Mouse (Mus musculus) heart, adult 11 months (tissue): Measurements from ENCODE around the gene Usp25.

ENCODE experiments used
- DNase-seq: peaks from one replicate; pipeline ENCODE4 v3.0.0; 2022

Usp25 gene

DNA sequence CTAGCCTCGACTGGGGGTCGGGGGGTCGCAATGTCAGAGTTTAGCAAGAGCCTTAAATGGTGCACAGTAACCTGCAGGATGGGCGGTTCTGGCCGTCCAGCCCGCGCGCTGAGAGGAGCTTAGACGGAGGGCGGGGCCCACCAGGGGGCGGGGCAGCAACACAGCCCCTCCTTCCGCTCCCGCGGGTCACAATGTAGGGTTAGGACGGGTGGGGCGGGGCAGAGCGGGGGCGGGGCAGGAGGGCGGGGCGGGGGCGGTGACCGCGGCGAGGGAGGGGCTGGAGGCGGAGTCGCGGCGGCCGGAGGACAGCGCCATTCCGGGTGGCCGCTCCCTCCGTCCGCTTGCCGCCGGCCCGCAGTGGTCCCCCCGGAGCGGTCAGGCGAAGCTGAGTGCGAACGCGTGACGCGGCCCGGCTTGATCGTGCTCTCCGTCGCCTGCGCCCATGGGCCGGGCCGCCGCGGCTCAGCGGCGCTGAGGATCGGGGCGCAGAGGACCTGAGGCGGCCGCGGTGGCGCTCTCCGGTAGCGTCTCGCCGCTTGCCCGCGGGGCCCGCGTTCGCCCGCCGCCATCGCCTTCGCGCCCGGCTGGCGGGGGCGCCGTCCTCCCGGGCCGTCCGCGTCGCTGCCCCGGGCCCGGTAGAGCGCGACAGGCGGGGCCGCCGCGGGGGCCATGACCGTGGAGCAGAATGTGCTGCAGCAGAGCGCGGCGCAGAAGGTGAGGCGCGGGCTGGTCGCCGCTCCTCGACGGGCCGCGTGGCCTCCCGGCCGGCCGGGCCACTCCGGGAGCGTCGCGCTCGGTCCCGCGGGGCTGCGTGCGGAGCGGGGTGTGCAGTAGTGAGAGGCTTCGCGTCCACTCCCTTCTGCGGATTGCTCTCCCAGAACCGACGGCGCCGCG, at the start of gene Usp25:
Gene Usp25 (plus strand): TSS at position 280 of the 894 bp plus-strand sequence.
- peak; percentile 99 for DNase-seq

DNA sequence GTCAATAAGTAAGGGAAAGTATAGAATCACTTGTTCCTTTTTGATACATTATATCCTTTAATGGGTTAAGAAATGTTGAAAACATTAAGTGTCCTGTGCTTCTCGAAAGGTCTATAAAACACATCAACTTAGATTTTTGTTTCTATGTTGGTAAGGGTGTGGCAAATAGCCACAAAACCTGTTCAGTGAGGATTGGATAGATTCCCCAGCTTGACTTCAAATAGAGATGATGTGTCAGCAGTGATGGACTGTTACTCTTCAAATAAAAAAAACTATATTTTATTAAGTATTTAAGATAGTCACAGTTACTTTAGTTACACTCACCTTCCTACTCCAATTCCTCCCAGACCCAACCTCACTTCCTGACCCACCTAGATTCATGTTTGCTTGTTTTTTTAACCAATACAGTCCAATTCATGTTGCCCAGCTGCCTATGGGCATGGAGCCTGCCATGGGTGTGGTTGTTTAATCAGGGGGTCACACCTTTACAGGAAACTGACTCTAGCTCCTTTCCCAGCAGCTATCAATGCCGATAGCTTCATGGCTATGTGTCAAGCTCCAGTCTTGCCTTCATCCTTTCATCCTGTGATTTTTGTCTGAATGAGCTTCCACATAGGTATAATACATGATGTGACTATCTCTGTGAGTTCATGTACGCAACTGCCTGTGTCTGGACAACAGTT, 45.8 kb upstream of the Usp25 start:
- no peak for DNase-seq

DNA sequence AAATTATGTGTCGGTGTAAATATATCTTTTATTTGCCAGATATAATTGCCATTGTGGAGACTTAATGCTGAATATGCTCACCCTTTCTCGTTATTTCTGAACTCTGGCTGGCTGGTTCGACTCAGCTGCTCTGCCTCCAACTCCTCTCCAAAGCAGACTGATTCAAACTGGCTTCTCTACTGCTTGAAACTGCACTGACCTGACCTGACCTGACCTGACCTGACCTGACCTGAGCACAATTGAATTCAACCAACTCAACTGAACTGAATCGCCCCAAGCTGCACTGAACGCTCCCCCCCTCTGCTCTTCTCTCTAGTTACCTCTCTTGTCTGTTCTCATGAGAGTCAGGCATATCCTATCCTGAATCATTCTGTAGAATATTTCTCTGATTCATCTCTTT, 42.3 kb upstream of the Usp25 start:
- no peak for DNase-seq

DNA sequence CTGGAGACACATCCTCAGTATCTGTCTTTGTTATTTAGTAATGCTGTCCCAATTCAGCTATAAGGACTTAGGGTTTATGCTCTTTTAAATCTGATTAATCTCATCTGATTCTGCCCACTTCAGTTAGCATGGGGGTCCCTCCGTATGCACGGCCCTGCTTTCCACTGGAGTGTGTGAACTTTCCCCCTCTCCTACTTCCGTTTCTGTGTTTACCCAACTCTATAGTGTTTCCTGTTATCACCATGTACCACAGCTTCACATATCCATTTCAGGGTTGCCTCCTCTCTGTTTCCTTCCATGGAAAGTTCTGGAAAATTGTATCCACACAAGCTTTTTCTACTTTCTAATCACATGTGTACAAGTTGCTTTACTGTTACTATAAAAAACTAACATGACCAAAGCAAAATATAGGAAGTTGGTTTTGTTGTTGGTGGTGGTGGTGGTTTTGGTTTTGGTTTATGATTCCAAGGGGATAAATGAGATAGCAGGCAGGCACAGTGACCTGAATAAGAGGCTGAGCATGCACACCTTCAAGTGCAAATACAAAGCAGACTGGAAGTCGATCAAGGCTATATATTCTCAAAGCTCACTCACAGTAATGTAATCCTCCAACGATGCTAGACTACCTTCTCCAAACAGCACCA, 36.6 kb upstream of the Usp25 start:
- no peak for DNase-seq

DNA sequence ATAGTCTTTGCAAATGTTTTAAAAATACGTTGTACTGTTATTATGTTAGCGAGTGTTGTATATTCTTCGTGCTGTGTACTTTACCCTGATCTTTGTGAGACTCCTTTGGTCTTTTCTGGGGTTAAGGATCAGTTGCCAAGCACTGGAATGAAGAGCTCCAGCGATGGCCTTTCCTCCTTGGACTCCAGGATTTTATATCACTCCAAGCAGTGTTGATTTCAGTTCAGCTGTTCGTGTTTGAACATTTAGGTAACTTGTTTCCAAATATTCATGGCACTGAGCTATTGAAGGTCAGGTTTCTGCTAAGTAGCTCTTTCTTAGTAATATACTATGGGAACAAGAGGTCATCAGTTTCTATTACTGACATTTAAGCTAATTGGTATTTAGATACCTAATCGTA, 29.8 kb upstream of the Usp25 start:
- DNase-seq, result no peak

DNA sequence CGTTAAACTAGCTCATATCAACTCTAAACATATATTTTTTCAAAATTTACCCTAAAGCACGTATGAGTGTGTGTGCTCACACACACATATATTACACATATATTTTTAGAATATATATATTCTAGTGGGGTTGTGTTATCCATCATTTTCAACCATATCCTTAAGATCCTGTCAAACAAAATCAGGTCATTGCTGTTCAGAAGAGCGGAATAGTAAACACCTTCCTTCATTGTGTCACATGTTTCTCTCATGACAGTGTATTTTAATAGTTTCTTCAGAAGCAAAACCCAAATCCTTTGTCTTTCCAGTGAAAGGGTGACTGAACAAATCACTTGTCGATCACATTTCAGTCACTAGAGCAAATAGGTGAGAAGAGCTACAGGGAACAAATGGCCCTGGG, 25.8 kb upstream of the Usp25 start:
- no peak for DNase-seq

DNA sequence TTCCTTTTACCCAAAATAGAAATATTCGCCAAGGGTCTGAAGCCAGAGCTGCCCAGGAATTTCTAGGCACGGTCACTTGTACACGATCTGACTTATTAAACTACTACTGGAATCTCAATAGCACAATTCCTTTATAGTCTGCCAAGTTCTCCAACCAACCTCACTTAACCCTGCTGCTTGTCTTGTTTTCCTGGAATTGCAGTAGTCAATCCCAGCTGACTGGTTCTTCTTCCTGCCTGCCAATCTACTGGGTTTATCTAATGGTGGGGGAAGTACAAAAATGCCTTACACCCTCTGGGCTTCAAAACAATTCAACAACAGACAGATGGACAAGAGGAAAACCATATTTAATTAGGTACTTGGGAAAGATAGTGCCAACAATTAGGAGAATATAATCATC, 9.6 kb upstream of the Usp25 start:
- peak; percentile 83 for DNase-seq

DNA sequence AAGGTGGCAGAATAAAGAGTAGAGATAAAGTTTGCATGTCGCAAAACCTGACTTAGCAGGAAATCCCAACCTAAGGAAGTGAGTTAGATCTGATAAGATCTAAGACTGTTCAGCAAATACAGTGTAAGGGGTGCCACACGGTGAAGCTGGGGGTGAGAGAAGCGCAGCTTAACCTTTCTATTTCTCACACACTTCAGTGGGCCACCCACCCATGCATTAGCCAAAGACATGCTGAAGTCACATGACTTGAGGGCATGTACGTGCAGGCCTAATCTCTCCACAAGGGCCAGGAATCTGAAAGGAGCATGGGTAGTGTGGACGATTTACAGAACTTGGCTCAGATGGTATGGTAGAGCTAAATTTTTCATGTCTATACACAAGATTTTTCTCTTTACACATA, 4.3 kb upstream of the Usp25 start:
- peak; percentile 73 for DNase-seq

DNA sequence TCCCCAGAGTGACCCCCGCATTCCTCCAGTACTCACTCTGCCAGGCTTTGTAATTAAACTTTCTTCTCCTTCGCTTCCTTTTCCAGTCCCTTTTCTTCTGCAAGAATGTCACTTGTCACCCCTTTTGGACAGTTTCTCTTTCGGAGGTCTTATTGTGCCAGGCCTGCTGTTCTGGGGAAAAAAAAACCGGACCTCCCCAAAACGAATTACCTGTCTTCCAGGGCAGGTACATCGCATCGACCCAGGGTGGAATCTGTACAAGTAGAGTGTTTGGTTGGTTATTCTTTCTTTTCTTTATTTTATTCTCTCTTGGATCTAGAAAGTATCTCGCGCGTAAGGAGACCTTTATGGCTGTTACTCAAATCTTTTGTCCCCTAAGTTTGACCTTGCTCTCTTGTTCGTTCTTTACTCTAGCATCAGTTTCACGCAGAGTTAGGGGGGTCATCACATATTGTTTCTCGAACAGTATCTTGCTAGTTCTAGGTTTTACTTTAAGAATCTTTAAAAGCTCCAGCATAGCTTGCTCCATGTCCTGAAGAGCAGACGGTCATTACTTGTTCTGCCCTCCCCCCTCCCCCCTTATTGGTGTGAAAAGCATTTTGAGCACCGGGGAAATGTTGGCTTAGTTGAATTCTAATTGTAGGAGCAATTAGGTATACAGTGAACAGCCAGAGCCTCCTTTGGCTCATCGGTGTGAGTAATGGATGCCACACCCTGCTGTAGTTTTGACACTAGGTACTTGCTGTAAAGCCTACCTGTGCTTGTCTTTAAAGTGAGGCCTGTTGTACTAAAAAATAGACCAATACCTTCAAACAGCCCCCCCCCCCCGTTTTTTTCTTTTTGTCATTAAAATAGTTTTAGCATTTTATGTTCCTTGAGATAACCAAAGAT, 1.1 kb downstream of the Usp25 start:
- DNase-seq, result peak; percentile 74

DNA sequence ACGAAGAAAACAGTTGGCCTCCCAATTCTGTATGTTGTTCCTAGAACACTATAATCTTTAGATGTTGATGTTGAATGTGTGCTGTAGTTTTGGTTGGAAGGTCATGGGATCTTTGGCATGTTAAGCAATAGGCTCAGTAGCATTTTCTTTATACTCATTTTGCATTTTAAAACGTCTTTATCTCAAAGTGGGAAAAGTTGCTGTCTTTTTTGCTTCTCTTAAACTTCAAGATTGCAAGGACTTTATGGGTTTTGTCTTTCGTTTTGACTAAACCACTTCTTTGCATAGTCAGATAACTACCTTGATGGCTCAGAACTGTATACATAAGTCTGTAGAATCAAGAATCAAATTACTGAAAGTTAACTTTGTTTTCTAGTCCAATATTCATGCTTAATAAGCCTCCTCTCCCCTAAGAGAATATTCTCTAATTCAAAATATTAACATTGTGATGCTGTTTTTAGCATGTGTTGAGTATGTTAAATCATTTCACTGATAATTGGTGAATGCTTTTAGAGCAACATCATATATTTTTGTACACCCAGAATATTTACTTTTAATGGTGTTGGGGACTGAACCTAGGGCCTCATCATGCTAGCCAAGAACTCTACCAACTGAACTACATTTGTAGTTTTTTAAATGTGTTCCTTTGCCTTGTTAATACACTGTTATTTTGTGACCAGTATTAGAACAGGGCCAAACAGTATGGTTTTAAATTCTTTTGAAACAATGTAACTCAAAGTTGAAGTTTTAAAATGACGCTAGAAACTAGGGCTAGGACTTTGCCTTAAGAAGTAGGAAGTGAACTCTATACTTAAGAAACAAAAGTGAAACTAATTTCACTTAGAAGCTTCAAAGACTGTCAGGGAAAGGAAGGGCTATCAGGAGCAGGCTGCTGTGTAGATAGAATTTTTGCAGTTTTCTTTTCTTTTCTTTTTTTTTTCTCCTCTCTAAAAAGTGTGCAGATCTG, 2.2 kb downstream of the Usp25 start:
- peak; percentile 9 for DNase-seq

DNA sequence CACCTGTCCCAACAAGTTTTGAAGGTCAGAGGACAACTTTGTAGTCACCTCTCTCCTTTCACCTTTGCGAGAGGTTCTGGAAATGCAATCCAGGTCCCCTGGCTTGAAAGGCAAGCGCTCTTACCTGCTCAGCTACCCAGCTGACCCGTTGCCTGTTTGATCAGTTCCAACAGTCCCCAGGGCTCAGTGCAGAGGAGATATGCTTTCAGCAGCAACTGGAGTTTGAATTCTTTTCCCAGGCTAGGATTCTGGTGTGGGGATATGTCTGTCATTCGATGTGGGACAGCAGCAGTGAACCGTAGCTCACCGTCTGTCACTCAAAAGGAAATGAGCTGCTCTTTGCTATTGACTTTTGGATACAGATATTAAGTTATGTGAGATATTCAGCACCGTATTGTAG, 4.4 kb downstream of the Usp25 start:
- peak; percentile 90 for DNase-seq

DNA sequence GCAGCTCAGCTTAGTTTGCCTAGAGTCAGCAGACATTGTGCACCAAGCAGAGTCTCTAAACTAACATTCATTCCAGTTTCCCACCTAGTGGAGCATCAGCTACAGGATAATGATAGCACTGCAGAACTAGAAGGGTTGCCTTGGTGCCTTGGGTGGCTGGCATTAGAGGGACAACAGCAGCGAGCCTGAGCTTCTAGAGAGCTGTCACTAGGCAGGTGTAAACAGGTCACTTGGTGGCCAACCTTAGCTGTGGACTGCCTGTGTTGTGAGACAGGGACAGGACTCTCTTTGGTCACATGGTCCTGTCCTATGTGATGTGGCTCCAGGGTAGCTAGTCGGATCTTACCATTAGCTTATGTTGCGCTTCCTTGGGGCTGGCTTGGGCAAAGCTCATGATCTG, 6.7 kb downstream of the Usp25 start:
- peak; percentile 76 for DNase-seq

DNA sequence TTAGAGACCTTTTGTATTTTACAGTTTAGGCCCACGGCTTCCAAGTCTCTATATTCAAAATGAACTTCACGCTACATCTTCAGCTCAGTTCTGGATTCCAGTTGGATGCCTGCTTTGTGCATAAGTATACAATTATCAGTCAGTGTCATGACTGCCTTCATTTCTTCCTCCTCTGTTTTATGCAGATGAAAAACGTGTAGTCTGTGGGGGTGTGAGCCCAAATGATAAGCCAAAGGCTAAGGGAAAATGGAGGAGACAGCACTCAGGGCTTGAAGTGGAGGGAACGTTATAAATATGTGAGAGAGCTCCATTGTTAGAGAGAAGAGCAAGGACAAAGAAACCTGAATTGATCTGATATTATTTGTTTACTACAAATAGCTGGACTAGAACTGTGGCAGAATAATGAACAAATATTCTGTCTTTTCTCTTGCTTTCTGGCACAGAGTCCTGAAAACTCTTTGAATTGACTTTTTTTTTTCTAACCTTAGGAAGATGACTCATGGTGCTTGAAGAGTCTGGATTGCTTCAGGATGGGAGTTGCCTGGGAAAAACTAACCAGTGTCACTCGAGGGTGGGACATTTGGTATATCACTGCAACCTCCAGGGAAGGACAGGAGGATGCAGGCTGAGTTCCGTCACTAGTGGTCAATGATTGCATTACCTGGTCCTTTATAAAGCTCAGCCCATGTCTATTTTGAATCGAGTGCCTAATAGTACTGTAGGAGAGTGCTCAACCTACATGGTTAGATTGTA, 10.3 kb downstream of the Usp25 start:
- DNase-seq, result peak; percentile 93

DNA sequence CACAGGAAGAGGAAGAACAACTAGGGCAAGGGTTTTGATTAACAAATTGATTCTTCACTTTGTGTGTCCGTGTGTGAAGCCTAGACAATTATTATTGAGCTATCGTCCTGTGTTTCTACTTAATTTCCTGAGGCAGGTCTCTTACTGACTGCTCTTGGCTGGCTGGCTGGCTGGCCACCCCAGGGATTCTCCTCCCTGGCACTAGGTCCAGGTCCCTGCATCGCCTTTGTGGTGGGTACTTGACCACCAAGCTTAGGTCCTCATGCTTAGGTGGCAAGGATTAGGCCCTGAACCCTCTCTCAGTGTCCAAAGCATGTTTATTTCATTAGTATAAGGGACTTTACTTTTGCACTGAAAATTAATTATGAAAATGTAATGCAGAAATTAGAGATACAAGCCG, 12.6 kb downstream of the Usp25 start:
- peak; percentile 85 for DNase-seq

DNA sequence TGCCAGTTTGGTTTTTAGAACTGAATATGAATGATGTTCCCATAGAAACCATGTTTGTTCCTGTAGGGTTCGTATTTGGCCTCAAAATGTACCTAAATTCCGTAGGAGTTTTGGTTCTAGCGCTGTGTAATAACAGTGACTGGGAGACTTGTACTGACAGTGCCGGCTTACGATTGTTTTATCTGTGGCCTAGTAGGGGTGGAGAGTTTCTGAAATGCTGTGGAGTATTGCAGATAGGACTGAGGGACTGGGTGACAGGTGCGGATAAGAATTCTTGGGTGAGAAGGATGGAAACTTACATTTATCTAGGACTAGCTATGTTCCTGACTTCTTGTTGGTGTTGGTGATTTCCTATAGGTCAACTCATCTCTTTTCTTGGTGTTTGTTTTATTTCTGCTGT, 13.4 kb downstream of the Usp25 start:
- DNase-seq, result no peak

DNA sequence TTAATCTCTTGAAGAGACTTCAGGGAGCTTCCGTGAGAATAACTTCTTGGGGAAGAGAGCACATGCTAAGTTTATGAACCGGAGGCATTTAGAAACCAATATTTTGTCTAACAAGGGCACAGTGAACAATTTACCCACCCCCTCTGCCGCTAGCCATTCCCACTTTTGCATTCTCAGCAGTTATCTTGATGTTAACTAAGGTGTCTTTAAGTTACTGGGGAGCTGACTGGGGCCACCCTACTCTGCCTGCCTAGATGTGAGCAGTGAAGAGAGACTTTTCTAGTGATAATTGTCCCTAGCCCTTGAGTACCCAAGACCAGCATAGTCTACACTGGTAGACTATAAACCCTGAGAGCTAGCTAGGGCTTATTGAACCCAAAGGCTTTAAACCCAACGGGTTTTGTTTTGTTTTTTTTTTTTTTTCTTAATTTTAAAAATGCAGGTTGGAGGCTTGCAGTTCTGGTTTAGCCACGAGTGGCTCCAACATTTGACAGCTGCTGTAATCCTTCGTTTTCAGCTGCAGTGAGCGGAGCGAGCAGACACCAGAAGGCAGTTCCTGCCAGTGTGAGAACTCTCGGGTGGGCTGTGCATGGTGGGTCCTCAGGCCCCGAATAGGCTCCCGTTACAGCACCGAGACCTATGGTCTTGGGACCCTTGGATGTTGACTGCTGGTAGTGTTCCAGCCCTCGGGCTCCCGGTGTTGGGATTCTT, 14.6 kb downstream of the Usp25 start:
- DNase-seq, result no peak

DNA sequence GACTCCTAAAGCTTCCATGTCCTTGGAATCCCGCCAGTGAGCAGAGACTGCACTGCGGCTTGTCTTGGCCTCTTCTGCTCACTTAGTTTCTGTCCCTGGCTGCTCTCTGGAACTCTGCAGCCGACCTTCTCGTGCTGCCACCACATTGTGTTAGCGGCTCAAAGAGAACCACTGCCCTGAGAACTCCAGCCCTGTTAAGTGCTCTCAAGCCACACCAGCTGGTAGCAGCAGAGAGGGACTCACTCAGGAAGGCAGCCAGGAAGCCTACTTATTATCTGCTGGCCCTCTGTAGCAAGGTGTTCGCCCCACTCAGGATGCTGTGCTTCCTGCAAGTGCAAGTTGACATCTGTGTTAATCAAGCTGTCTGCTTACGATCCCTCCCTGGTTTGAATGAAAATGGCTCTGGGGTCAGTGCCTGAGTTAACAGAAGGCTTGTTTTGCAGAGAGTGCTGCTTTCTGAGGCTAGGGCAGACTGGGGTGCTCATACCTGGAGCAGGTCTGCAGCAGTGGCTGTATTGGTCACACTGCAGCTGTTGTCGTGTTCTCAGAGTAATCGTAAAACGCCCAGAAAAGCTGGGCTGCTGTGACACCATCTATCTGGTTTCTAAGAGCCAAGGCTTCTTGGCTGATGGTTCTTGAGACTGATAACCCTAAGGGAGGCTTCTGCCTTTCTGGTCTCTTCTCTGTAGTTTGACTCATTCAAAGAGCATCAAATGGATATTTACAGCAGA, 15.3 kb downstream of the Usp25 start:
- DNase-seq, result peak; percentile 96

DNA sequence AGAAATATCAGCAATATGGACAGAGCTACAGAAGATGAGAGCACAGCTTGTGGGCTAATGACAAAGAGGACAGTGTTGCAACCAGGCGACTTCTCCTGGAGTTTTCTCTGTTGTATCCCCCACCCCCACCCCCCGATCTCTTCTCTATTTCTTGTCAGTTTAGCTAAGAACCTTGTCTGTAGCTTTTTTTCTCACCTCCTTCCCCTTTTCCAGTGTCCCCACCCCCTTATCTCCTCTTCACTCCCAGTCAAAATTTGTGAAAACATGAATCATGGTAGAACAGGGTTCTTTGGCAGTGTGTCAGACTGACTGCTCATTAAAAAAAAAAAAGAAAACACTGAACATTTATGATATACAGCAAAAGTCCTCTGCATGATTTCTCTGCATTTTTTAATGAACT, 16.9 kb downstream of the Usp25 start:
- DNase-seq, result no peak

DNA sequence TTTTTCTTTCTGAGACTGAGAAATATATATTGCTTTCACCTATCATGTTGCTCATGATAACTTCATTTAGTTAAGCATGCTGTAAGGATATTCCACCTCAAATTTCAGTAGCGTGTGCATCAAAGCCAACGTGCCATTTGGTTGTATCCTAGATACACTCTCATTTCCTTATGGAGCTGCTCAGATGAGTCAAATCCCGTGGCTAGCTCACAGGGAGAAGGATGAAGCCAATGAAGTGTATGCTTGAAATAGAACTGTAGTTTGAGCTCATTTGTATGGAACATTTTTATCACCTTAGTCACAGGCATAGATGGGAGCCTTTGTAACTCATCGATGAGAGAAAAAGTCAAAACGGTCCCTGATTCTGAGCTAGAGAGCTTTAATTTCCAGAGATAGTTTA, 20.8 kb downstream of the Usp25 start:
- DNase-seq, result no peak
